Mouse (Mus musculus) heart, embryonic 11.5 days (tissue): ENCODE data around the gene Aftph. TPM values are rescaled to one million over a fixed set of nuclear protein-coding genes. Genes with fewer than 3 reads are reported as not detected.

Experiments used
- ATAC-seq: fragments of 200-750 bp; cut with Nextera tagmentation; replicated peaks from 2 replicates; pipeline ENCODE4 v1.8.0; 2017; ENCODE audit warnings: moderate library complexity; ENCODE audit not compliant: insufficient number of reproducible peaks, low FRiP score, low TSS enrichment
- H3K27ac ChIP-seq: fragments of 300-500 bp; sonication (generic); 2 replicates; pipeline ENCODE4 v1.5.1; 2014; ENCODE audit warnings: mild to moderate bottlenecking, low read depth, low read length
- H3K27me3 ChIP-seq: fragments of 300-500 bp; sonication (generic); 2 replicates; pipeline ENCODE4 v1.6.1; 2014; ENCODE audit warnings: mild to moderate bottlenecking, low read length, mixed read lengths; ENCODE audit not compliant: control insufficient read depth, insufficient read depth
- H3K36me3 ChIP-seq: fragments of 300-500 bp; sonication (generic); 2 replicates; pipeline ENCODE4 v1.6.1; 2014; ENCODE audit warnings: mild to moderate bottlenecking, low read length, moderate library complexity, mixed read lengths; ENCODE audit not compliant: control insufficient read depth, insufficient read depth
- H3K4me1 ChIP-seq: fragments of 300-500 bp; sonication (generic); 2 replicates; pipeline ENCODE4 v1.6.1; 2014; ENCODE audit warnings: low read length; ENCODE audit not compliant: control insufficient read depth, insufficient read depth
- H3K4me2 ChIP-seq: fragments of 300-500 bp; sonication (generic); 2 replicates; pipeline ENCODE4 v1.6.1; 2014; ENCODE audit warnings: mild to moderate bottlenecking, moderate library complexity
- H3K4me3 ChIP-seq: fragments of 300-500 bp; sonication (generic); 2 replicates; pipeline ENCODE4 v1.5.1; 2014; ENCODE audit warnings: low read depth, low read length
- H3K9ac ChIP-seq: fragments of 300-500 bp; sonication (generic); 2 replicates; pipeline ENCODE4 v1.6.1; 2014; ENCODE audit warnings: mild to moderate bottlenecking, low read depth, low read length, moderate library complexity
- H3K9me3 ChIP-seq: fragments of 300-500 bp; sonication (generic); replicated peaks from 2 replicates; pipeline ENCODE4 v1.6.1; 2016; ENCODE audit warnings: low read length; ENCODE audit not compliant: control insufficient read depth
- WGBS: fragments of 180-500 bp; shearing (Covaris S2); extraction: QIAGEN DNeasy Blood & Tissue Kit; methylation state at CpG from one replicate; pipeline ENCODE4 v1.1.7; 2014; ENCODE audit not compliant: insufficient replicate concordance; 5-methylcytosine and 5-hydroxymethylcytosine counted together
- polyA plus RNA-seq: library from polyadenylated mRNA; unstranded; fragments of >200 nt; fragmentation: Nextera tagmentation; extraction: Ambion mirVana; gene quantifications from 2 replicates; pipeline ENCODE4 v1.2.1, GENCODE M21; 2014

Aftph gene
- polyA plus RNA-seq, 1 experiment from 2014 or later, result 15.7 TPM

GRCm38 (mm10) chr11:20661652-20662051 is 79.7 kb downstream of the Aftph start:
- Histone ChIP-seq H3K9me3 (no peaks in the 10 kb centered on the region), H3K4me2 (no peak overlapping the region), H3K27me3 (no peaks in the 10 kb centered on the region), H3K36me3 (no peaks in the 10 kb centered on the region), H3K4me1 (peaks cover 4% of the 10 kb centered on the region), H3K4me3 (no peak overlapping the region), H3K27ac (no peak overlapping the region), H3K9ac (no peak overlapping the region)
- ATAC-seq, result no peak
- 35% methylated on average over 4 of the region's 4 CpGs for WGBS

GRCm38 (mm10) chr11:20660111-20661097 is 81.0 kb downstream of the Aftph start:
- H3K9ac ChIP-seq, result no peak overlapping the region
- peaks cover 17% of the 10 kb centered on the region for H3K4me1 ChIP-seq
- 52% methylated on average over 14 of the region's 14 CpGs for WGBS
- no peak overlapping the region for H3K4me2 ChIP-seq
- H3K36me3 ChIP-seq, result no peaks in the 10 kb centered on the region
- no peaks in the 10 kb centered on the region for H3K27me3 ChIP-seq
- H3K4me3 ChIP-seq, result no peak overlapping the region
- H3K9me3 ChIP-seq, result no peaks in the 10 kb centered on the region
- ATAC-seq, result no peak
- no peak overlapping the region for H3K27ac ChIP-seq

GRCm38 (mm10) chr11:20659094-20659493 is 82.3 kb downstream of the Aftph start:
- no peaks in the 10 kb centered on the region for H3K27me3 ChIP-seq
- no peak overlapping the region for H3K9ac ChIP-seq
- H3K36me3 ChIP-seq, result no peaks in the 10 kb centered on the region
- H3K9me3 ChIP-seq, result no peaks in the 10 kb centered on the region
- H3K4me1 ChIP-seq, result peaks cover 26% of the 10 kb centered on the region
- ATAC-seq, result no peak
- 91% methylated on average over 3 of the region's 3 CpGs for WGBS
- no peak overlapping the region for H3K4me3 ChIP-seq
- no peak overlapping the region for H3K27ac ChIP-seq
- no peak overlapping the region for H3K4me2 ChIP-seq

GRCm38 (mm10) chr11:20656711-20657057 is 84.7 kb downstream of the Aftph start:
- peak overlapping the region; percentile 28 for H3K4me3 ChIP-seq
- H3K27me3 ChIP-seq, result no peaks in the 10 kb centered on the region
- H3K36me3 ChIP-seq, result no peaks in the 10 kb centered on the region
- peak overlapping the region; percentile 63 for H3K4me2 ChIP-seq
- no peaks in the 10 kb centered on the region for H3K9me3 ChIP-seq
- WGBS, result 10% methylated on average over 10 of the region's 10 CpGs
- peak overlapping the region; percentile 75 for H3K27ac ChIP-seq
- peaks cover 26% of the 10 kb centered on the region for H3K4me1 ChIP-seq
- peak overlapping the region; percentile 63 for H3K9ac ChIP-seq
- ATAC-seq, result no peak

- H3K4me3 ChIP-seq, result peak overlapping the region; percentile 28
- peak; percentile 53 for ATAC-seq
- H3K9ac ChIP-seq, result peak overlapping the region; percentile 63
- WGBS, result 9% methylated on average over 18 of the region's 18 CpGs
- no peaks in the 10 kb centered on the region for H3K36me3 ChIP-seq
- peaks cover 30% of the 10 kb centered on the region for H3K4me1 ChIP-seq
- no peaks in the 10 kb centered on the region for H3K9me3 ChIP-seq
- peak overlapping the region; percentile 75 for H3K27ac ChIP-seq
- peak overlapping the region; percentile 63 for H3K4me2 ChIP-seq
- H3K27me3 ChIP-seq, result no peaks in the 10 kb centered on the region
Observed at GRCm38 (mm10) chr11:20655795-20656710, 85.3 kb downstream of the Aftph start.

- WGBS, result 71% methylated on average over 1 of the region's 1 CpGs
- ATAC-seq, result no peak
- Histone ChIP-seq H3K4me2 (no peak overlapping the region), H3K27ac (no peak overlapping the region), H3K4me1 (peaks cover 43% of the 10 kb centered on the region), H3K4me3 (no peak overlapping the region), H3K27me3 (no peaks in the 10 kb centered on the region), H3K36me3 (peaks cover 9% of the 10 kb centered on the region; the same call in 1 of the 2 replicates), H3K9ac (no peak overlapping the region), H3K9me3 (no peaks in the 10 kb centered on the region)
Observed at GRCm38 (mm10) chr11:20651166-20651565, 90.2 kb downstream of the Aftph start.

- H3K4me1 ChIP-seq, result peaks cover 38% of the 10 kb centered on the region
- ATAC-seq, result no peak
- no peaks in the 10 kb centered on the region for H3K27me3 ChIP-seq
- peaks cover 9% of the 10 kb centered on the region; the same call in 1 of the 2 replicates for H3K36me3 ChIP-seq
- H3K9ac ChIP-seq, result no peak overlapping the region
- no peak overlapping the region for H3K27ac ChIP-seq
- H3K9me3 ChIP-seq, result no peaks in the 10 kb centered on the region
- no peak overlapping the region for H3K4me2 ChIP-seq
- H3K4me3 ChIP-seq, result no peak overlapping the region
- WGBS, result 85% methylated on average over 17 of the region's 17 CpGs
Observed at GRCm38 (mm10) chr11:20650006-20650639, 91.3 kb downstream of the Aftph start.

- no peak for ATAC-seq
- Histone ChIP-seq H3K27ac (no peak overlapping the region), H3K27me3 (no peaks in the 10 kb centered on the region), H3K4me3 (no peak overlapping the region), H3K4me2 (no peak overlapping the region), H3K9ac (no peak overlapping the region), H3K9me3 (no peaks in the 10 kb centered on the region), H3K36me3 (peaks cover 9% of the 10 kb centered on the region; the same call in 1 of the 2 replicates), H3K4me1 (peaks cover 41% of the 10 kb centered on the region)
- WGBS, result 80% methylated on average over 5 of the region's 5 CpGs
Observed at GRCm38 (mm10) chr11:20649477-20649876, 91.9 kb downstream of the Aftph start.
